Mouse (Mus musculus) left cerebral cortex, adult 9 months (tissue): ENCODE measurements around the gene Ifrd2.

Source experiments
- DNase-seq, 2 experiments: peaks; one replicate each; pipeline ENCODE4 v3.0.0; 2022; ENCODE audit warnings: low spot score in 2 of 2

Gene Ifrd2

GRCm38 (mm10) chr9:107637070-107637469 lies 49.6 kb downstream of the Ifrd2 start:
- DNase-seq, result no peak

DNA sequence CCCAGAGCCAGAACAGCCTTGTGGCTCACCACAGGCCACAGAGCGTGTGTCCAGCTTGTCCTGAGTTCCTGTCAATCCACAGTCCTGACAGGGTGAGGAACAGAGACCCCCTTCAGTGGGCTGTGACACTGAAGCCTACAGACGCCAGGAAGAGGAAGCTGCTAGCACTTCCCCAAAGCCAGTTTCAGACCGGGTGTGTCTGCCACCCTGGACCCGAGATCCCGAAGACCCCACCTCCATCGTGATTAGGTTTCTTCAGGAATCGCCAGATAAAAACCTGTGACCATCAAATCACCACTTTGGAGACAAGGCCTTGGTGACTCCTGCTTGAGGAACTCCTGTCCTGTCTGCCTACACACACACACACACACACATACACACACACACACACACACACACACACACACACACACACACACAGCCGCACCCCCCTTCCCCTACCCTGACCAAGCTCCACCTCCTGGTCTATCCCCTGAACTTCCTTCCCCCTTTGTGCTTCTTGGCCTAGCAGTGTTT lies 52.9 kb downstream of the Ifrd2 start:
- no peak for DNase-seq

DNA sequence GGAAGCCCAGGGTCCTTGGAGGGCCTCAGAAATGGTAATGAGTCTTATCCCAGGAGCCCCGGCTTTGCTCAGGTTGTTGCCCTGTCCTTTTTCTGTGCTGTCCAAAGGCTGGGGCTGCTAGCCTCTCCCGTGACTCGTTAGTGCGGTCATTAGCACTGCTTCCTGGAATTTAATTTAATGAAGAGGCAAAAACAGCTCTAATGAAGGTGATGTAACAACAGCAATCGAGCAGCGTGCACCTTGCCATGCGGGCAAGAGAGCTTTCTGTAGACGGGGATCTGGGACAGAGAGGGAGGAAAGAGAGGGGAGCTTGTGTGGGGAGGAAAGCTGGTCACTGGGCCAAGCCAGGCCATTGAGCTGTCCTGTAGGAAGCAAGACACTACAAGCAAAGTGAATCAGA lies 54.2 kb downstream of the Ifrd2 start:
- no peak for DNase-seq
